In genomic region chr5:118170888-118171529, GRCm38 (mm10) we compare ENCODE assay signal across 8 mouse cellular contexts. TPM values are rescaled to one million over a fixed set of nuclear protein-coding genes. Genes with fewer than 3 reads are reported as not detected.
DNase-seq lines count a peak whose midpoint lies in the region; ATAC-seq lines count a peak whose summit lies in the region.

No protein-coding gene starts in this region.

- no peak overlapping the region for H3K27ac ChIP-seq in embryonic facial prominence, embryonic 13.5 days
- H3K27ac ChIP-seq in hindbrain, embryonic 16.5 days (ENCODE audit: low read depth, low read length), result no peak overlapping the region
- no peak overlapping the region for H3K27ac ChIP-seq in liver, embryonic 11.5 days (ENCODE audit: low read depth, low read length)

- peak overlapping the region; percentile 61 for H3K4me2 ChIP-seq in embryonic facial prominence, embryonic 13.5 days
- peak overlapping the region; percentile 73 for H3K4me2 ChIP-seq in hindbrain, embryonic 16.5 days (ENCODE audit: low read length)
- peak overlapping the region; percentile 30 for H3K4me2 ChIP-seq in liver, embryonic 11.5 days

- ATAC-seq in embryonic facial prominence, embryonic 13.5 days (ENCODE audit: insufficient number of reproducible peaks, insufficient read depth, low FRiP score, low TSS enrichment, low read depth), result no peak
- ATAC-seq in hindbrain, embryonic 16.5 days, result no peak
- ATAC-seq in liver, embryonic 11.5 days (replicated peaks; ENCODE audit: low FRiP score), result no peak
- no peak for ATAC-seq in monocyte, adult 5-6 weeks (replicated peaks; ENCODE audit: insufficient number of reproducible peaks, low FRiP score, low TSS enrichment, poor library complexity, severe bottlenecking)

- peaks cover 35% of the 10 kb centered on the region for H3K4me1 ChIP-seq in embryonic facial prominence, embryonic 13.5 days
- H3K4me1 ChIP-seq in hindbrain, embryonic 16.5 days (ENCODE audit: control insufficient read depth, insufficient read depth, low read depth, low read length), result peaks cover 15% of the 10 kb centered on the region
- H3K4me1 ChIP-seq in liver, embryonic 11.5 days (replicated peaks; ENCODE audit: control insufficient read depth, insufficient read depth, low read length), result peaks cover 3% of the 10 kb centered on the region

- 1% methylated on average over 25 of the region's 25 CpGs for WGBS in embryonic facial prominence, embryonic 13.5 days
- 1% methylated on average over 25 of the region's 25 CpGs for WGBS in hindbrain, embryonic 16.5 days
- 1% methylated on average over 25 of the region's 25 CpGs for WGBS in liver, embryonic 11.5 days

- DNase-seq in right cerebral cortex, postnatal 14 days, result peak; percentile 44
- DNase-seq in right cerebral cortex, postnatal 10 days (ENCODE audit: low spot score in 2 of 2), result no peak
- DNase-seq in liver, embryonic 11.5 days (ENCODE audit: low spot score), result no peak
- peak; percentile 43 for DNase-seq in retina, embryonic 14.5 days (ENCODE audit: low spot score)
- DNase-seq in adrenal gland, postnatal 4 days (ENCODE audit: low spot score in 2 of 2), result no peak

- peaks cover 97% of the 10 kb centered on the region for H3K27me3 ChIP-seq in embryonic facial prominence, embryonic 13.5 days
- H3K27me3 ChIP-seq in hindbrain, embryonic 16.5 days (replicated peaks; ENCODE audit: control insufficient read depth, insufficient read depth, low read length), result peaks cover 22% of the 10 kb centered on the region
- peaks cover 88% of the 10 kb centered on the region for H3K27me3 ChIP-seq in liver, embryonic 11.5 days (replicated peaks; ENCODE audit: control insufficient read depth, insufficient read depth, low read length)

- H3K9ac ChIP-seq in embryonic facial prominence, embryonic 13.5 days, result no peak overlapping the region
- peak overlapping the region; percentile 29; the same call in 1 of the 2 replicates for H3K9ac ChIP-seq in hindbrain, embryonic 16.5 days (ENCODE audit: low read depth, low read length)
- H3K9ac ChIP-seq in liver, embryonic 11.5 days (ENCODE audit: low read depth, low read length), result no peak overlapping the region

- no peaks in the 10 kb centered on the region for H3K36me3 ChIP-seq in embryonic facial prominence, embryonic 13.5 days
- no peaks in the 10 kb centered on the region for H3K36me3 ChIP-seq in hindbrain, embryonic 16.5 days (ENCODE audit: control insufficient read depth, insufficient read depth, low read length)
- no peaks in the 10 kb centered on the region for H3K36me3 ChIP-seq in liver, embryonic 11.5 days (ENCODE audit: control insufficient read depth, insufficient read depth, low read length)

- peak overlapping the region; percentile 40 for H3K4me3 ChIP-seq in embryonic facial prominence, embryonic 13.5 days
- peak overlapping the region; percentile 51 for H3K4me3 ChIP-seq in hindbrain, embryonic 16.5 days (ENCODE audit: low read length)
- H3K4me3 ChIP-seq in liver, embryonic 11.5 days (ENCODE audit: low read depth, low read length), result no peak overlapping the region; the same call in 1 of the 2 replicates

- H3K9me3 ChIP-seq in embryonic facial prominence, embryonic 13.5 days, result peaks cover 6% of the 10 kb centered on the region
- 0 out of 2 replicates have a peak, but pooled peaks cover 2% of the 10 kb centered on the region for H3K9me3 ChIP-seq in hindbrain, embryonic 16.5 days (ENCODE audit: control insufficient read depth, low read length)
- 0 out of 2 replicates have a peak, but pooled peaks cover 4% of the 10 kb centered on the region for H3K9me3 ChIP-seq in liver, embryonic 11.5 days (ENCODE audit: control insufficient read depth, low read length)

RNA-seq across cellular contexts. Expression of gene Hrk, which starts 6.6 kb away (rescaled TPM):
- polyA plus RNA-seq in embryonic facial prominence, embryonic 13.5 days (2015; fragmentation: Nextera tagmentation; extraction: Ambion mirVana), result 0.17 and 0.21 TPM in 2 replicates
- 3.7 and 4.8 TPM in 2 replicates for polyA plus RNA-seq in hindbrain, embryonic 16.5 days (2015; fragmentation: Nextera tagmentation; extraction: Ambion mirVana)
- 0.05 TPM in 1 of 2 replicates, not detected in the other for polyA plus RNA-seq in liver, embryonic 11.5 days (2014; fragmentation: Nextera tagmentation; extraction: Ambion mirVana)
- total RNA-seq in adrenal gland, postnatal 4 days (2021), result 1 to 10 TPM; 1.3 to 1.5 TPM
- not detected in 3 replicates for total RNA-seq in monocyte, adult 5-6 weeks (2017)

RNA-seq across cellular contexts. Expression of gene Fbxw8, which starts 15.7 kb away (rescaled TPM):
- 27.9 and 28.9 TPM in 2 replicates for polyA plus RNA-seq in embryonic facial prominence, embryonic 13.5 days (2015; fragmentation: Nextera tagmentation; extraction: Ambion mirVana)
- polyA plus RNA-seq in hindbrain, embryonic 16.5 days (2015; fragmentation: Nextera tagmentation; extraction: Ambion mirVana), result 18.7 and 21.6 TPM in 2 replicates
- 17.0 and 18.4 TPM in 2 replicates for polyA plus RNA-seq in liver, embryonic 11.5 days (2014; fragmentation: Nextera tagmentation; extraction: Ambion mirVana)
- 10 to 100 TPM; 53.7 to 62.5 TPM for total RNA-seq in adrenal gland, postnatal 4 days (2021)
- 10.3 to 18.2 TPM (median 12.6 TPM) in 3 replicates for total RNA-seq in monocyte, adult 5-6 weeks (2017)

Comparison
In these comparisons a context has a peak if more than half of its experiments do, and no peak if none do; other contexts are left out.
1. DNase-seq: peak in right cerebral cortex, postnatal 14 days (single experiment) and retina, embryonic 14.5 days (single experiment); none in right cerebral cortex, postnatal 10 days (0 of 2), liver, embryonic 11.5 days (single experiment) and adrenal gland, postnatal 4 days (0 of 2).
2. Peak in every context shown above with its lines, with median percentiles within 50 percentile points of each other: H3K4me2 ChIP-seq.